Mouse (Mus musculus) cerebellum, adult 18-20 months (tissue): ENCODE results near the gene Ccdc36.

Experiments
- DNase-seq, 2 experiments: peaks; one replicate each; pipeline ENCODE4 v3.0.0; 2021

Ccdc36 gene

GRCm38 (mm10) chr9:108428384-108428783 is at the start of gene Ccdc36:
Gene Ccdc36, minus strand, starts transcription at chr9:108428484.
- DNase-seq, result no peak

GRCm38 (mm10) chr9:108474528-108474927 is 46.2 kb upstream of the Ccdc36 start:
- no peak for DNase-seq

DNA sequence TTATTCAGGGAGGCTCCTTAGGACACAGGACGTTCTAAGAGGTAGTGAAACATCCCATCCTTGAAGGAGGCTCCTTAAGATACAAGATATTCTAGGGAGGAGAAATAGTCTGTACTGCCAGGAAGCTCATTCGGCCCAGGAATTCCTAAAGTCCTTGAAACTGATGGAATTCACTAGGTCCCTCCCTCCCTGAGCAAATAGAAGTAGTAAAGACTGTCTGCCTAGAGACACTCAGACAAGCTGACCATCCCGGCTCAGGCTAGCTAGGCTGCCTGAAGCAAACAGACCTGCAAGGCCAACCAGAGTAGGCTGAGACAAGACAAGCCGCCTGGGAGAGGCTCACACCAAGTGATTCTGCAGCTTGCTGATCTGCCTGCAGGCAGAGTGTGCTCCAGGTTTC is 41.6 kb upstream of the Ccdc36 start:
- DNase-seq, result no peak

GRCm38 (mm10) chr9:108469430-108469829 is 41.1 kb upstream of the Ccdc36 start:
- DNase-seq, result no peak

- no peak for DNase-seq
These were observed 37.9 kb upstream of the Ccdc36 start for GRCm38 (mm10) chr9:108466219-108466618.

DNA sequence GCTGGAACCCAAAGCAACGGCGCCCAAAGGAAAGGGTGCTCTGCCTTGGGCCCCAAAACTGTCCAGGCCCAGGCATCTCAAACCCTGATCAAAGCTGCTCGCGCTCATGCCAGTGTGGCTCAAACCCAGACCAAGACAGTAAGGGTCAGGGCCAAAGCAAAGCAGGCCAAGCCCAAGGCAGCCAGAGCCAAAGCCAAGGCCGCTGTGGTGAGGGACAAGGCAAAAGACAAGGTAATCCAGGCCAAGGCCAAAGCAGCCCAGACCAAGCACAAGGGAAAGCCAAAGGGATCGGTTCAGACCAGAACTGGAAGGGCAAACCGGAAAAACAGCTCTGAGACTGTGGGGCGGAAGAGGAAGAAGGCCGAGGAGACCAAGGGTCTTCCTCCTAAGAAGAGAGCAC is 35.4 kb upstream of the Ccdc36 start:
- no peak for DNase-seq

DNA sequence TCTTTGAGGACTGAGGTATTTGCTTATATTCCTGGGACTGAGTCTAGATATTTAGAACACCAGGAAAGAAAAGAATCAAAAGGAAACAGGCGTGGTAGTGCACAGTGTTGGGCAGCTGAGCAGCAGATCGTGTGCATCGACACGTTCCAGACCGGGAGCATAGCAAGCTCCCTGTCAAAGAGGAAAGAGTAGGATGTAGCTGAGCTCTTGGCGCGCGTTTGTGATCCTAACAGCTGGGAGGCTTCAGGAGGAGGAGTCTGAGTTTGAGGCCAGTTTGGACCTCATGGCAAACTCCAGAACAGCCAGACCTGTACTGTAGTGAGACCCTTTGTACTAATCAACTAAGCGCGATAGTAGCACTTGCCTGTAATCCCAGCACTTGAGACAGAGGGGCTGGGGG is 33.9 kb upstream of the Ccdc36 start:
- DNase-seq, result no peak

DNA sequence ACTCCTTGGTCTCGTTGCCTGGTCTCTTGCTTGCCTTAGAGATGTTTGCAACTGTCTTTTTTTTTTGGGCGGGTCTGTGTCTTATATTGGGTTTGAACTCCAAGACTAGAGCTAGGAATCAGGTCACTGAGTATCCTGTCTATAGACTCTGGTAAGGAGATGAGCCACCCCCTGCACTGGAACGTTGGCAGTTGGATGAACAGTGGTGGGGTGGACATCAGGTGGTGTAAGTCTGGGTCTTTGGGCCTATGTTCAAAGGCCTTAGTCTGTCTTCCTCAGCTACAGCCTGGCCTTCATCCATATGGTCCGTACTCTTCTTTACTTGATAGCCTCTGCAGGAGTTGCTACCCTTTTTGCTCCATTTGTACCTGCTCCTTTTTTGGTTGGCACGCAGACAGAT is 33.4 kb upstream of the Ccdc36 start:
- DNase-seq, result no peak

DNA sequence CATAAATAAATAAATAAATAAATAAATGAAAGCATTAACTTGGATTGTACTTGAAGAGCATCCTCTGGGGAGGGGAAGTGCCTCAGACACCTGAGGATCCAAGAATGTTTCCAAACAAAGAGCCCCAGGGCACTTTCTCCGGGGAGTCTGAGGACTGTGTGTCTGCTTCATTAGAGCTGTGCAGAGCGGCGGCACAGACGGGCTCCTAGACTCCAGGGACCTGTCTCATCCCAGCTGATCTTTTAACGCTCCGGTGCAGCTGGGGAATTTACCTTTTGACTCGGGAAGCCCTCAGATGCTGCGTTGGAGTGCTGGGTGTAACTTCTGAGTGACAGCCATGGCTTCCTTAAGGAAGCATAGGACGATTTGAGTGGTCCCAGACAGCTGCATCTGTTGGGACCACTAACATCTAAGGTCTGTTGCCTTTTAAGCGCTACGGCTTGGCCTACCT is 32.9 kb upstream of the Ccdc36 start, which contains the start of gene Klhdc8b:
Gene Klhdc8b (minus strand): TSS at position 401 of the 451 bp plus-strand sequence.
- DNase-seq, result peak in 1 of 2 experiments; percentile 26

DNA sequence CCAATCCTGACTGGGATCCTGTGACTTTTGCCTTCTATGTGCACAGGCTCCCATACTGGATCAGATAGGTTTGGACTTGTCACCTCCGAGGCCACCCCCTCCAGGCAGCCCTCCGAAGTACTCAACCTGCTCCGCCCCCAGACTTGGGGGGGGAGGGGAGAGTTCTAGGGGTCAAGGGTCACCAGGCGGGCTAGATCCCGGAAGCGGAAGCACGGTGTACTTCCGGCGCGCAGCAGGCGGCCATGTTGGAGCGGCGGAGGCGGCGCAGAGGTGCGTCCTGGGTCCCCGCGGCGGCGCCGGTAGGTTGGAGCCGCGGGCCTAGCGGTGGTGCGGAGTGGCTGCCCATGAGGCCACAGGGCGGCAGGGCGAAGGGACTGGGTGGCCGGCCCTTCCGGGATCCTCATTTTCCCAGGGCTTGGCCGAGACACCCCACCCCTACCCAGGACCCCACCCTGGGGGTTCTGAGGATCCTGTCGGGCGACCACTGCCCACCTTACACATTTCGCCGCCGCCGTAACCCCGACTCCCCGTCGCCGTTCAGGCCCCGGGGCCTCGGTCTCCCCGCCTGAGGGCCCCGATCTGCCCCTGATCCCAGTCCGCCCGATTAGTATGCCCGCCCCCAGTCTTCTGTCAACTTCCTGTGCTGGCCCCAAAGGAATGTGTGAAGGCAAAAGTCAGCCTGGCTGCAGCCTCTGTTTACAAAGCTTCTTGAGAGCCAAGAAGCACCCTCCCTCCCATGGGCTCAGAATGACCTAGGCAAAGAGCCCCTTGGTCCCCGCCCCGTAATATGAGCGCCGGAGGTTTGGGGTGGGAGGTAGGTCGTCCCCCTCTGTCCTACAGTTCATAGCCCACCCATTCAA is 32.3 kb upstream of the Ccdc36 start, which contains the start of gene Ccdc71:
Gene Ccdc71 (plus strand): TSS at position 209 of the 860 bp plus-strand sequence.
- DNase-seq, result peak; percentile 87 to 89

DNA sequence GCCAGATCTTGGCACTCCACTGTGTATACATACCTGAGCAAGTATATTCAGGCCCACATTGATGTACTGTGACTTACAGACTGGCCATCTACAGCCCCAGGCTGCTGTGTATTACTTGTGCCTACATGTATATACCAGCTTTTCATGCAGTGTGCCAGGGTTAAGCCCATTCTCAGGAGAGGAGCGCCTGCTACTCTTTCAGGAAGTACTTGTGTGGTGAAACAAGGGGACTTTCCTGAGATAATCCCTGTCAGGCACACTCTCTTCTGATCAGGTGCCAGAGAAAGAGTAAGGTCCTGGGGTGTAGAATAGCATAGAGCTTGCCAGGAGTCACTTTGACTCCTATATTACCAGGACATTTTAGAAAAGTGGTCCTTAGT is 31.6 kb upstream of the Ccdc36 start:
- DNase-seq, result no peak

DNA sequence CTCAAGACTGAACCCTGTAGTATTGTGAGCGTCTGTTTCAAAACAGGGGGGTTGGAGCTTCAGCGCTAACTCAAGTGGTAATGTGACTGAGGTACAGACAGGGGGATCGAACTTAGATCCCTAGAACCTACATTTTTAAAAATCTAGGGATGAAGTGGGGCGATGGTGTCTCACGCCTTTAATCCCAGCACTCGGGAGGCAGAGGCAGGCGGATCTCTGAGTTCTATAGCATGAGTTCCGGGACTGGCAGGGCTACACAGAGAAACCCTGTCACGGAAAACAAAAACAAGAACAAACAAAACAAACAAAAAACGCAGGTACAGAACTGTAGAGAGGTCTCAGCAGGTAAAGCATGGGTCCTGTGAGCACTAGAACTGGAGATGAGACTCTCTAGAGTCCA is 28.7 kb upstream of the Ccdc36 start:
- DNase-seq, result no peak

DNA sequence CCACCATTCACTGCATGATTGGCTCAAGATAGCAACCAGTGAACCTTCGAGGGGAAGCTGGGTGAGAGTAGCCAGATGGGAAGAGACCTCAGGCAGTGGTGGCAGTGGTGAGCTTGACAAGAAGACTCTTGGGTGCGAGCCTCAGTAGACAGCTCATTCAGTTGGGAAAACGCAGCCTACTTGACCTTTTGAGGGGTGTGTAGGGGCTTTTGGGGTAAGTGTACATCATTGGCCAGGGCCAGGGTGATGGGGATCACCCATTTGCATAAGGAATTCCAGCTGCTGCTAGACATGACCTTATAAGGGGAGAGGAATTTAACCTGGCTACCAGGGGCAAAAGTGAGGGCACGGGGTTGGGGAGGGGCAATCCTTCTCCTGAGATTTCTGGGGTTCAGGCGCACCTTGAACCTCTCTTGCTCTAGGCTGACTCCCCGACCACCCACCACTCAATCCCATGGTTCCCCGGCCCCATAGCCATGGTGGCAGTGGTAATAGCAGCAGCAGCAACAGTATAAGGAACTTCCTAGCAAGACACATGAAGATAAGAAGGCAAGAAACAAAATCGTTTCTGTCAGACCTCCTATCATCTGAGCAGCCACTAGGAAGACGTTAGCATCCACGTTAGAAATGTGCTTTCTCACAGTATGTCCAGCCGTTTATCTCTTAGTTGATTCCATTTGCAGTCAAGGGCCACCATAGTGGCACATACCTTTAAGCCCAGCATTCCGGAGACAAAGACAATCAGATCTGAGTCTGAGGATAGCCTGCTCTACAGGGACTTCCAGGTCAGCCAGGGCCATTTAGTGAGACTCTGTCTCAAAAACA is 27.7 kb upstream of the Ccdc36 start:
- DNase-seq, result no peak

DNA sequence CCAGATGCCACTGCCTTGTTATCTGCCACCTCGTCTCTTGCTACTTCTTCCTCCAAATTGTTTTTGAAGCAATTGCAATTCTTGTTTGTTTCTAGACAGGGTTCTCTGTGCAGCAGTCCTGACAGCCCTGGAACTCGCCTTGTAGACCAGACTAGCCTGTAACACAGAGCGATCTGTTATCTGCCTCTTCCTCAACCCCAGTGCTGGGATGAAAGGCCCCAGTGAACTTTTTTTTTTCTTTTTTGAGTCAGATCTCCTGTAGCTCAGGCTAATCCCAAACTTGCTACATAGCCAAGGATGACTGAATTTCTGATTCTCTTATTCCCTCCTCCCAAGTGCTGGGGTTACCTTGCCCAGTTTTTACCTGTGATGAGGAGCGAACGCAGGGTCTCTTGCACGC is 26.1 kb upstream of the Ccdc36 start:
- DNase-seq, result no peak

DNA sequence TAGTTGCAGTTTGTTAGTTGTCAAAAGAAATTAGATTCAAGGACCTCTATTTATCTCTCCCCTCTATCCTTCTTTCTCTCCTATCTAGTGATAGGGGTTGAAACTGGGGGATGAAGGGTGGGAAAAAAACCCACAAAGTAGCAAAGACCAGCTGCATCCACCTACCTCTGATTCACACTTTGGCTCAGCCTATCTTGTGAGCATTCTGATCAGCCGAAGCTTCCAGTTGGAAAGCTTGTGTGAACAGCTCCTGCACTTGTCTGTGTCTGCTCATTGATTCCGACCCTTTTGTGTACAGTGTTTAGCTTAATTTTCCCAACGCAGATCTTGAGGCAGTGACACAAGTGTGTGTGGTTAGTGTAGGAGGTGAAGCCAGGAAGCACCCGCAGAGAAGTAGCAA is 25.2 kb upstream of the Ccdc36 start:
- no peak for DNase-seq

DNA sequence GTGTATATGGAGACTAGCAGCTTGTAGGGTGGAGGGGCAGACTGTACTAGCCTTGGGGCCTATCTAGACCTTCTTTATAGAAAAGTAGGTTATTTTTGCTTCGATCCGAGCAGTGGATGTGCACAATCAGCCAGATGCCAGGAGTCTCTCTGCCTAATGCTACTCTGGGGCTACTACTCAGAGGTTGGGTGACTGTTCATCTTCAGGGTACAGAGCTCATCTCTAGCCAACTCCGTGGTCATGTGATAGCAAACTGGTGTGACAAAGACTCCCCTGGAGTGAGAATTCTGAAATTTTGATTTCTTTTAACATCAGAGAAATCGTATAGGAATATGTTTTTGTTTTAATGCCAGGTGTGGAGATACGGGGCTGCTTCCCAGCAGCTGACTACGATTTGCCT is 24.6 kb upstream of the Ccdc36 start:
- DNase-seq, result no peak

GRCm38 (mm10) chr9:108452291-108452906 is 24.1 kb upstream of the Ccdc36 start:
- peak; percentile 93 to 95 for DNase-seq

- no peak for DNase-seq
These were observed 23.4 kb upstream of the Ccdc36 start for GRCm38 (mm10) chr9:108451519-108452160.

DNA sequence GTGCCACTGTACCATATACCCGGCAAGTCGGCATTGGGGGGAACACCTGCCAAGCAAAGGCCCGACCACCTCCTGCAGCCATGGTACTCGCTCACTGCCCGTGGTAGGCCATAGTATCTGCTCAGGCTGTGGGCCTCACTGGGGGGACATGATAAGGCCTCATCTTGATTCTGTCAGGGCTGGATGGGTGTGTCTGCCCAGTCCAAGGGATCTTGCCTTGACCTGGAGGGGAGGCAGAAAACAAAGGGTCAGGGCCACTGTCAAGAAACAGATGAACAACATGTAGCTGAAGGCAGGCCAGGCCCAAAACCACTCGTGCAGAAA is 22.8 kb upstream of the Ccdc36 start:
- no peak for DNase-seq

DNA sequence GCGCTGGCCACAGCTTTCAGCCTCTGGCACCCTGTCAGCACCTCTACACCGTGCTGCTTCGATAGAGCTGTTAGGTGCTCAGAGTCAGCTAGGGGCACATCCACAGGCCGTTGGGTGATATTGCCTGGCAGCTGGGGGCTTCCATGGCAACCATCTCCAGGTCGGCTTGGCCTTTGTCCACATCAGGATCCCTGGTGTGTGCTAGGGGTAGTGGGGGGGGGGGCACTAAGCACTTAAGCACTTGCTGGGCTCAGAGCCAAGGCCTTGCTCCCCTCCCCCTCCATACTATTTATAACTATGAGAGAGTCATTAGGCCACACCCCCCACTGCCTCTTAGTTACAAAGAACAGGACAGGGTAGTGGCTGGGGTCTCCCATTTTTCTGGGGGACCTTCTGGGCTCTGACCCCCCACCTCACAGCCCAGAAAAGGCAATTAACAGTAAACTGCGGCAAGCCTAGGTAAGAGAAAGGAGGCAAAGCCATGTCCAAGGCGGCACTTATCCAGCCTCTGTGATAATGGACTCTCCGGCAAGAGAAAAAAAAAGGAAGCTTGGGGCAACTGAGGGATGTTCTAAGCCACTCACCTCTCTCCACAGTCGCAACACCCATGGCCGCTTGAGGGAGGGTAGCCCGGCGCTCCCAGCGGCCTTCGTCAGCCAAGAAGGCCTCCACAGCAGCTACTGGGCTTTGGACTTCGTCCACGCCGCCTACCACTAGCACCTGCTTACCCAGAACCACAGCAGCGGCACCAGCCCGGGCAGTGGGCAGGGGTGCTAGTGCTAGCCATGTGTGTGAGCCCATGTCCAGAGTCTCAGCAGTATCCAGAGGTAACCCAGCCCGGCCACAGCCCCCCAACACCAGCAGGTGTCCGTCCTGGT is 22.2 kb upstream of the Ccdc36 start:
- DNase-seq, result peak in 1 of 2 experiments; percentile 33

GRCm38 (mm10) chr9:108449860-108450259 is 21.6 kb upstream of the Ccdc36 start:
- DNase-seq, result no peak

GRCm38 (mm10) chr9:108445125-108445524 is 16.8 kb upstream of the Ccdc36 start:
- no peak for DNase-seq
